Mouse (Mus musculus) C2C12 (cell line): ENCODE measurements at regions not wholly inside any gene's neighbourhood (a gene's known extent, or its start where the extent isn't known, plus 50 kb on each side); places are given as distances from the start of the nearest gene placed in this dataset.

Experiments used
- CTCF ChIP-seq: IDR thresholded peaks from one replicate; pipeline ENCODE4 v1.5.1; 2011; ENCODE audit not compliant: control insufficient read depth, insufficient read depth, insufficient read length
- MYOG ChIP-seq: IDR thresholded peaks from one replicate; pipeline ENCODE4 v1.6.1; 2011; ENCODE audit not compliant: control insufficient read depth, insufficient read length; ENCODE audit errors: extremely low read depth

DNA sequence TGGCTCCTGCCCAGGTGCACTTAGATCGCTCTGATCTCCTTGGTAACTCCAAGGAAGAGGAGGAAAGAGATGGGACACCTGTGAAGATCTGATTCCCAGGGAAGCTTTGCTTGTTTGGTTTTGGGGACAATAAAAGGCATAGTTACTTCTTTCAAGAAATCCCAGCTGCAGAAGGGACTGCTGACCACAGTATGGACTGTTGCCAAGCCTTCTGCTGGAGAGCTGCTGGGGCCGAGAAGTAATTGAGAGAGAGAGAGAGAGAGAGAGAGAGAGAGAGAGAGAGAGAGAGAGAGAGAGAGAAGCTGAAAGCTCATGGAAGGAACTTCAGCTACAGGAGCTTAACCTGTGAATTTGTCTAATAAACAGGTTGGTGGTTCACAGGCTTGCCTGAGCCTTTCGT, 276.9 kb upstream of the Mmadhc start:
- TF ChIP-seq CTCF, result no peak
- TF ChIP-seq MYOG, result no peak
